Mouse (Mus musculus) mouse trophoblast stem cell (cell line): ENCODE data around the gene Exoc2.

Source experiments
- in situ Hi-C, 2 experiments: fragments of 300-500 bp; cut with MseI, MboI; formaldehyde crosslinking; loops; 2 replicates in 1 of 2; 3 replicates in 1 of 2; pipeline ENCODE4 v1.15.1; 2025

Gene Exoc2

GRCm38 (mm10) chr13:30973501-30974246 lies at the start of gene Exoc2, which contains the start of gene Gm5447:
TSS of gene Exoc2 (minus strand) at chr13:30974093.
TSS of gene Gm5447 (plus strand) at chr13:30974204.
- in situ Hi-C loops, result no loop called here

- in situ Hi-C loops, result no loop called here
Measured at GRCm38 (mm10) chr13:31023664-31024063, 49.8 kb upstream of the Exoc2 start.

DNA sequence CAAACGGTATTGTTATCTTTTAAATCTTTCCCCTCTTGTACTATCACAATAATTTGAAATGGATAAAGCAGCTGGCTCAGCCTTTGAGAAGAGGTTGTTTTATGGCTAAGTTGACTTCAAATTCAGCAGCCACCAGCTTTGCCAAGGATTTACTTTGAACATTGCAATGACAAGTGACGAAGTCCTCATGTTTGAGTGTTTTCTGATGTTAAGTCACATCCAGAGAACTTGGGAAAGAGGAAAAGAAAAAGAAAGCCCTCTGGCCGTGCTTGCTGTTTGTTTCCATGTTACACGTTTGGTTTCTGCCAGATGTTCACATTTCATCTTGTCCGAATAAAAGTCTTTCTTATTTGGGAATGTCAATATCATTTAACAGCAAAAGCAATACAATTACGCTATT lies 48.0 kb upstream of the Exoc2 start:
- in situ Hi-C loops, result no loop called here

DNA sequence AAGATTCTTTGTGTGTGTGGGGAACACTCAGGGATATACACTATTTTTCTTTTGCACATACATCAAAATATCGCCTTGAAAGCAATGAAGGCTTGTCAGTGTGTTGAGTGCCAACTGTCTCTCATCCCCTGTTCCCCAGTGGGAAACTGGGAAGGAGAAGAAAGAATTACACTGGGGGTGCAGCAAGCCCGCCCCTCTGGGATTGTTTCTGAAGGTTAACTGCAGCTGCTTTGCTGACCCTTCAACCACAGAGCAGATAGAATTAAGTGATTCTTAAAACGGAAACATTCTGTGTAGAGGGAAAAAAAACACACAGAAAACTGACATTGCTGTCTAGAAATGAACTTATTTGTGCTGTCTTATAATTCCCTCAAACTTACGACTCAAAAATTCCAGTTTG lies 47.6 kb upstream of the Exoc2 start:
- in situ Hi-C loops, result no loop called here

- in situ Hi-C loops, result no loop called here
Measured at GRCm38 (mm10) chr13:31017545-31017944, 43.7 kb upstream of the Exoc2 start.

GRCm38 (mm10) chr13:31004995-31005394 lies 31.1 kb upstream of the Exoc2 start:
- in situ Hi-C loops, result no loop called here

DNA sequence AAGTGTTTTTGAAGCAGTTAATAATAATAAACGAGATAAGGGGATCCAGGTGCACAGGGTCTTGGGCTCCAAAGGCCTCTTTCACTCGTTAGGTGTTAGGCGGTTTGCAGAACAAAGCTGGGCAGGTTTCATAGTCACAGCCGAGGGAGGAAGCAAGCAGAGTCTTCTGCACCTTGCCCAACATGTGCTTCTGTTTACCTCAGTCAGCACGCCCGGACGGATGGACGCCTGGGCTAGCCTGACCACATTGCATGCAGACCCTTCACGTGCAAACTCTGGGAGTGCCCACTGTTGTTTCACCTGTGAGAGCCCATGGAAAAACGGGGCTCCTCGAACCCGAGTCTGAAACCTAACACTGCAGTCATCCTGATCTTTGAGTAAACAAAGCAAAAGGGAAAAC lies 30.6 kb upstream of the Exoc2 start:
- in situ Hi-C loops, result no loop called here

DNA sequence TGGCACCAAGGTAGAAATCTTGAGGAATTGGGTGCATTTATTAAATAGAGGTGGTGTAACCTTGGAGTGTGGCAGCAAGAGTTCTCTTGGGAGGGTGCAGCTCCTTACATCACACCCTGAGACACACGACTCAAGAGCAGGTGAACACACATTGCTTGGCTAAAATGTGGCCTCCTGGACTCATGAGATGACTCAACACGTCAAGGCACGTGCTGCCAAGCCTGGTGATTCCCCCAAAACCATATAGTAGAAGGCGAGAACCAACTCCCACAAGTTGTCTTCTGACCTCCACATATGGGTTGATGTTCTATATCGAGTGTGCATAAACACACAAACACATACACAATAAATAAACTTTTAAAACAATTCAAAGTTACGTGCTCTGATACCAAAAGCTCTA lies 25.9 kb upstream of the Exoc2 start:
- in situ Hi-C loops, result loop anchor here (25.0 kb wide), 1 partner anchor 437 kb away; no protein-coding TSS in a partner anchor

DNA sequence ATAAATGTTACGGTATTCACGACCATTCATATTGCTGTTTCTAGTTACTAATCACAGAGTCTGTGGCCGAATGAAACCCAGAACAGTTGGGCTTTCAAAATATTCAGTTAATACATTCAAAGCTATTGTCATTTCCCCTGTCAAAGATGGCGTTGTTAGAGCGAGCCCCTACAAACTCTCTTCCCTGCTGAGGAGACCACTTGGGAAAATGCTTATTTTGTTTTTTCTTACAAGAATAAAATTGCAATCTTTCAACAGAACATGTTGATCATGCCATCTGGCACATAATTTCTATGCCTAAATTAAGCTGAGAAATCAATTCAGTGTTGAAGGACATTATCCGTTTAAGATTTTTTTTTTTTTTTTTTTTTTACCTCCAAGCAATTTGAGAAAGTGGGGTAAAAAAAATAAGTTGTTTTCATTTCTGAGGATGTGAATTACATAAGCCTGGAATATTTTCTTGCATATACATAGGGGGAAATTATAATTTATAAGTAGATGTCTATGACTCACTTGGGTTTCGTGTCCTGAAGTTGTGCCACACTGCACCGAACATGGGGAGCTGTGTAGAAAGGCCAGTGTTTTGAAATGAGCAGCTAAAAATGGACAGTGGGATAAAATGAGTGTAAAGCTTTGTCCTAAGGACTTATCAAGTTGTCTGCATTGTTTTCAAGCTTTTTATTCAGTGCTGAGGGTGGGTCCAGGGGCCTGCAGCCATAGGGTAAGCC lies 23.8 kb upstream of the Exoc2 start:
- in situ Hi-C loops, result loop anchor here (25.0 kb wide), 1 partner anchor 435 kb away; no protein-coding TSS in a partner anchor

- in situ Hi-C loops, result loop anchor here (25.0 kb wide), 1 partner anchor 432 kb away; no protein-coding TSS in a partner anchor
Measured at GRCm38 (mm10) chr13:30994249-30994858, 20.5 kb upstream of the Exoc2 start.

DNA sequence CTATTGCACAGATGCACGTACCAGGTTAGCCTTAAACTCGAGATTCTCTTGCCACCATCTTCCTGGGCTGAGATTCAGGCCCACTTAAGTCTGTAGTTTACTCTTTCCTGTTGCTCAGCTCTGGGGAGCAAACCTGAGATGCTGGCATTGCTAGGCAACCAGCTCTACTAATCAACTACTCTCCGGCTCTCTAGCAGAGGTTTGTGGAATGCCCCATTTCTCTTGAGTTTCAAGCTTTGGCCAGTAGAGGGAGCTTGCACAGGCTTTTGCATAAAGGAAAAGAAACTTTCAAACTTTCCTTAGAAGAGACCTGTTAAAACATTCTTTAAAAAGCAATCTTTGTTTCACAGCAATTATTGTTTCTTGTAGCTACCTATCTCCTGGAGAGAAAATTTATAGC lies 19.9 kb upstream of the Exoc2 start:
- in situ Hi-C loops, result loop anchor here (25.0 kb wide), 1 partner anchor 432 kb away; no protein-coding TSS in a partner anchor

DNA sequence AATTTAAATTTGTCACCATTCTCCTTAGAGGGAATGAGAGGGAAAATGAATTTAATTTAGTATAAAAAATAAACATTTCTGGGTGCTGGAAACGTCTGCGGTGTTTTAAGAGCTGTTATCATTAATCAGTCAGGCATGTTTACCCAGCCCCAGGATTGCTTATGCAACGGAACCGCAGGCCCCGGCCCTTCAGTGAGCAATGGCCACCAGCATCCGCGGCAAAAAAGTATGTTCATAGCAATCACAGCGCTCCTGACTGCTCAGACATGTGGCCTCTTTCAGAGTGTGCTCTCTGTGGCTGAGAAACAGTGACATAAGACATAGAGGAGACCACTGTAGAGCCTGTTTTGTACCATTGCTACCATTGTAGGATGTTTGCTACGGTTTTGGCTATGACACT lies 16.3 kb upstream of the Exoc2 start:
- in situ Hi-C loops, result loop anchor here (25.0 kb wide), 1 partner anchor 428 kb away; no protein-coding TSS in a partner anchor

- in situ Hi-C loops, result loop anchor here (25.0 kb wide), 1 partner anchor 427 kb away; no protein-coding TSS in a partner anchor
Measured at GRCm38 (mm10) chr13:30989710-30990109, 15.8 kb upstream of the Exoc2 start.

DNA sequence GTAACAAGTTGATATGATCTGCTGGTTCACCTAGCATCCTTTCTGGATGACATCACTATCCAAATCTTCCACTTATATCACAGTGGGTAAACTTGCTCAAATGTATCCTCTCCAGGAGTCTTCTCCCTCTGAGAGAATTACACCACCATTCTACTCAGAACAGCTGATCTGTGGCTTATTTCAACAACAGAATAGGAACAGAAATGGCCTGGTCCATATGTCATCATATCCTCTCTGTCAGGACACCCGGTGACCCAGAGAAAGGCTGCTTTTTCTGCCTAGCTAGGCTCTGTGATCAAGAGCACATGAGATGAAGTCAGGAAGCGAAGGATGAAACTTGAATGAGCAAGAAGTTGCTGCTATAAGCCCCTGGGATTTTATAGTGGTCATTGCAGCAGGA lies 13.8 kb upstream of the Exoc2 start:
- in situ Hi-C loops, result loop anchor here (25.0 kb wide), 1 partner anchor 425 kb away; no protein-coding TSS in a partner anchor

DNA sequence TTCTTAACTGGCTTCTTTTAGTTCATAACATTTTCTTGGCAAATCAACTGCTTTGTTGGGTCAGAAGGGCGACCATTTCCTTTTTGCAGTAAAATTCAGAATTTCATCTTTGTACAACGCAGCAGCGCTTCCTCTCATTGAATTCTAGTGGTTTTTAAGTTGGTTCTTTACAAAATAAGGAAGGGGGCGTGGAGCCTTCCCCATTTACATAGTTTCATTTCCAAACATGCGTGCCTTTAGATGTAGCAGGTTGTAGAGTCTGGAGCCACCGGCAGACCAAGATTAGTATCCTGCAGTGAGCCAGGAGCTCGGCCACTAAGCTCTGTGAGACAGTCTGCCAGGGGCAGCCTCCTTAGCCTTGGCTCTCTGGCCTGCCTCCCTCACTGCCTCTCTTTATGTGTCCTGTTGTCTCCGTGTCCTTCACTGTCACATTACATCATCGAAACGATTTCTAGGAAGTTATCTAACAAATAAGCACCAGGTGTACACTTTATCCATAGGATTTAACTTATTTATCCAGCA lies 13.1 kb upstream of the Exoc2 start:
- in situ Hi-C loops, result loop anchor here (25.0 kb wide), 1 partner anchor 425 kb away; no protein-coding TSS in a partner anchor

DNA sequence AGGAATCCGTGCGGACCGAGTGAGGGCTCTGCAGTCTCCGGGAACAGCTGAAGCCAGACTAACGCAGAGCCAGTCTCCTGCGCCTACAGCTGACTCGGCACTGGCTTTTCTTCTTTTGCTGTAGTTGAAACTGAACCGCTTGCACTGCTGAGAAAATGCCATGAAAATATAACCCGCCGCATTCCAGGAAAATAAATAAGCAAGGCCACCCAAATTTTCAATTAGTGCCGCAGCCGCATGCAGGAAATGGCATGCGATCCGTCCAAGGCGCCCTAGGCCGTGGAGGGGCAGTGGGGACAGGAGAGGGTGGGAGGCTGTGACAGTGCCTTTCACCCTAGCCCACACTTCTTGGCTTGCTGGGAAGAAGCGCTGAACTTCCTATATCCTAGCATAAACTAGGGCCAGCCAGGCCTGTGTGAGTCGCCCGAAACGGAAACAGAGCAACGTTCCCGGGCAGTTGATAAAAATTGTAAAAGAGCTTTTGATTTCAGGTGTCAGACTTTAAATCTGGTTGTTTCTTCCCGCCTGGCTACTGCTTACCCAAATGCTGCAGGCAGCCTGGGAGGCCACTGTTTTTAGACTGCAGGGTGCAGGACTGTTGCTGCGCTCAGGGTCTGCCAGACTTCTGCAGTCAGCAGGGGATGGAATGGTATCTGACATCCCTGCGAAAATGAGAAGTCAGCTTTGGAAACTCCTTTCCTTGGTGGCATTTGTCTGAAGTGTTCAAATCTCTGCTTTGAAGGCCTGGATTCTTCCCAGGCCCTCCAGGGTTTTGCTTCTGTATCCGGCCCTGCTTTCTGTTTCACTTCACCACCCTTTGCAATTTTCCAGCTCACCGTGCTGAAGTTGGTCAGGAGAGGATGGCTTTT lies 11.9 kb upstream of the Exoc2 start:
- in situ Hi-C loops, result loop anchor here (25.0 kb wide), 1 partner anchor 424 kb away; no protein-coding TSS in a partner anchor

GRCm38 (mm10) chr13:30985275-30985597 lies 11.3 kb upstream of the Exoc2 start:
- in situ Hi-C loops, result loop anchor here (25.0 kb wide), 1 partner anchor 423 kb away; no protein-coding TSS in a partner anchor

DNA sequence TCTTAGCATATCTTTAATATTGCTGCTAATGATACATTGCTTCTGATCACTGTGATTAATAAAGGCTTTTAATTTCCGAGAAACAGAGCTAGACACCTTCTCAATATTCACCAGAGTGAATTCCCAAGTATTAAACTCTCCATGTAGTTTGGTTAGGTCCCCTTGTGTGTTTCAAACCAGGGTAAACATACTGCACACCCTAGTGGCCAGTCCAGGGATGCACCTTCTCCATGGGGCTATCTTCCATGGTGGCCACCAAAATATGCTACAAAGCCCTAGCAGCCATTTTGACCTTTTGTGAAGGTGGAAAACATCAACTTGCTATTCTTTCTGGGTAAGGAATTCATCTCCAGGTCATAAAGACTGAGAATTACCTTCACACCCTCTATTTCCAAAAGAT lies 7.8 kb upstream of the Exoc2 start:
- in situ Hi-C loops, result loop anchor here (5.0 to 25.0 kb wide), 2 partner anchors 94 to 419 kb away; no protein-coding TSS in a partner anchor

- in situ Hi-C loops, result loop anchor here (25.0 kb wide), 1 partner anchor 416 kb away; no protein-coding TSS in a partner anchor
Measured at GRCm38 (mm10) chr13:30978224-30978623, 4.3 kb upstream of the Exoc2 start.

DNA sequence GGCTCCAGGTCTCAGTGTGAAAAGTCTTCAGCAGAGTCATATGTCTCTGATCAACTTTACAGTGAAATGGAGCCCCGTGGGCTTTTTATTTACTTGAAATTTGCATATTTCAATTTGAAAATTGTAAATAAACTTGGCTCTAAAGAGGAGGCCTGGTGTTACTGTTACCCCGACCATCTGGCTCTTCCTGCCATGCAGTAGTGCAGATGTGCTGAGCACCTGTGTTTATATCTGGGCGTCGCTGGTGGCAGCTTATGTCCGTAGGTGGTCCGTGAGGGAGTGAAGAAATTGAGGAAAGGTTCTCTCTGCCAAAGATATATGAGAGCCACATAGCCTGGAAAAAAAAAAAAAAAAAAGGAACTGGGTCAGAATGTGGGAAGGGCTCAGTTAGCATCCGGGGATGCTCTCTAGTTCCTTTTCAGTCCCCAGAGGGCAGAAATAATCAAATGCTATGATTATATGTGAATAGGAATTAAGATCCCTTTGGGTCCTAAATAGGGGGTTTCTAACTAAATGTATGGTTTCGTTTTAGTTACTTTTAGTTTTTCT lies 2.7 kb upstream of the Exoc2 start:
- in situ Hi-C loops, result loop anchor here (25.0 kb wide), 1 partner anchor 414 kb away; no protein-coding TSS in a partner anchor
